Comparison of ENCODE assay signal across 13 mouse cellular contexts in the genomic region with DNA sequence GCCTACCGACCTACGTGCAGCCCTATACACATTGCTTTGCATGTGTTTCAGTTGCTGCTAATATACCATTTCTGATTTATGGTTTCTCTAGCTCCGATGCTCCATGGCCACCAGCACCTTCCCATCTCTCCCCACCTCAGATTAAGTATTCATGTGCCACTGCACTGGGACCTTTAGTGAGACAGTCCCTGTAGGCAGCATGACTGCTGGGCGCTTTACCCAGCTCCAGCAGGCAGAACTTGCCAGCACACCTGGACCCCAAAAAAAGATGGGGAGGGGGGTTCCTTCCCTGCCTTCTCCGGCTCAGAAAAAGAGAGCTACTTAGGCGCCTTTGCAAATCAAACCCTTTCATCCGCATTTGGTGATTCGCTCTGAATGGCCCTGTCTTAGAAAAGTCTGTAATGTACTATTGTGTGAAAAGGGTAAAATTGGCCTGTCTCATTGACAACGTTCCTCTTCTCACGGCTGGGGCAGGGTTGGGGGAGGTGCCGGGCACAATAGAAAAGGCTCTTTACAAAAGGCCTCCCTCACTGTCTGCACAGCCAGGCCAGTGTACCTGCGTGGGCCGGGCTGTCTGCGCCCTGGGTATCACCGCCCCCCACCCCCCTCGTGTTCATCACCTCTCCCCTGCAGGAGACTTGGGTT.
DNase-seq lines count a peak whose midpoint lies in the region; ATAC-seq and TF ChIP-seq lines count a peak whose summit lies in the region.
"Had no signal": no experiment of that assay in that cellular context is flagged by ENCODE, and none has a peak within 500 bp of the region (broad histone marks: within the 10 kb centered on the region; RNA-seq: fewer than 3 reads in every experiment).

No protein-coding gene starts in this region.

- no peaks in the 10 kb centered on the region for H3K36me3 ChIP-seq in midbrain, embryonic 10.5 days
- no peaks in the 10 kb centered on the region for H3K36me3 ChIP-seq in midbrain, postnatal 0 days (ENCODE audit: insufficient read depth, low read length)
- H3K36me3 ChIP-seq in forebrain, embryonic 16.5 days (ENCODE audit: control insufficient read depth, insufficient read depth): no peaks in the 10 kb centered on the region
- H3K36me3 ChIP-seq in midbrain, embryonic 14.5 days (ENCODE audit: control insufficient read depth, insufficient read depth, low read length): no peaks in the 10 kb centered on the region
- H3K36me3 ChIP-seq in liver, embryonic 12.5 days: no peaks in the 10 kb centered on the region
- no peaks in the 10 kb centered on the region for H3K36me3 ChIP-seq in limb, embryonic 10.5 days
- H3K36me3 ChIP-seq: heart, embryonic 15.5 days; limb, embryonic 15.5 days had no signal

- 33% methylated on average over 16 of the region's 16 CpGs for WGBS in midbrain, embryonic 10.5 days
- WGBS in midbrain, postnatal 0 days: 26% methylated on average over 16 of the region's 16 CpGs
- 12% methylated on average over 16 of the region's 16 CpGs for WGBS in forebrain, embryonic 16.5 days
- 17% methylated on average over 16 of the region's 16 CpGs for WGBS in midbrain, embryonic 14.5 days
- WGBS in liver, embryonic 12.5 days (ENCODE audit: insufficient replicate concordance): 43% methylated on average over 16 of the region's 16 CpGs
- 50% methylated on average over 16 of the region's 16 CpGs for WGBS in limb, embryonic 10.5 days

- H3K9me3 ChIP-seq in midbrain, embryonic 10.5 days (replicated peaks): no peaks in the 10 kb centered on the region
- H3K9me3 ChIP-seq in midbrain, postnatal 0 days (ENCODE audit: low read length): no peaks in the 10 kb centered on the region
- 0 out of 2 replicates have a peak, but pooled peaks cover 2% of the 10 kb centered on the region for H3K9me3 ChIP-seq in forebrain, embryonic 16.5 days (ENCODE audit: control insufficient read depth, low read length)
- H3K9me3 ChIP-seq in midbrain, embryonic 14.5 days (ENCODE audit: control insufficient read depth, low read length): no peaks in the 10 kb centered on the region
- H3K9me3 ChIP-seq in liver, embryonic 12.5 days (replicated peaks): no peaks in the 10 kb centered on the region
- no peaks in the 10 kb centered on the region for H3K9me3 ChIP-seq in limb, embryonic 10.5 days (replicated peaks)
- H3K9me3 ChIP-seq: heart, embryonic 15.5 days; limb, embryonic 15.5 days had no signal

- no peak for ATAC-seq in midbrain, postnatal 0 days (ENCODE audit: low FRiP score)
- peak; percentile 45 for ATAC-seq in forebrain, embryonic 16.5 days
- ATAC-seq in midbrain, embryonic 14.5 days (ENCODE audit: low FRiP score, low TSS enrichment): peak; percentile 53; the same call in 1 of the 2 replicates
- no peak for ATAC-seq in liver, embryonic 12.5 days

- no peak overlapping the region for H3K4me2 ChIP-seq in midbrain, postnatal 0 days (ENCODE audit: low read depth, low read length, poor library complexity, severe bottlenecking)
- peak overlapping the region; percentile 28 for H3K4me2 ChIP-seq in forebrain, embryonic 16.5 days (ENCODE audit: low read length)
- no peak overlapping the region for H3K4me2 ChIP-seq in midbrain, embryonic 14.5 days (ENCODE audit: low read length)
- no peak overlapping the region for H3K4me2 ChIP-seq in liver, embryonic 12.5 days
- H3K4me2 ChIP-seq: heart, embryonic 15.5 days; limb, embryonic 15.5 days had no signal

- no peaks in the 10 kb centered on the region for H3K27me3 ChIP-seq in midbrain, embryonic 10.5 days (ENCODE audit: low read depth, poor library complexity, severe bottlenecking)
- H3K27me3 ChIP-seq in midbrain, postnatal 0 days (ENCODE audit: insufficient read depth, low read length): no peaks in the 10 kb centered on the region
- H3K27me3 ChIP-seq in forebrain, embryonic 16.5 days (replicated peaks; ENCODE audit: control insufficient read depth, insufficient read depth, low read length): no peaks in the 10 kb centered on the region
- no peaks in the 10 kb centered on the region for H3K27me3 ChIP-seq in midbrain, embryonic 14.5 days (ENCODE audit: control insufficient read depth, insufficient read depth, low read length)
- no peaks in the 10 kb centered on the region for H3K27me3 ChIP-seq in liver, embryonic 12.5 days (replicated peaks)
- H3K27me3 ChIP-seq in limb, embryonic 10.5 days (ENCODE audit: low read depth, poor library complexity, severe bottlenecking): no peaks in the 10 kb centered on the region
- H3K27me3 ChIP-seq: heart, embryonic 15.5 days; limb, embryonic 15.5 days had no signal

- H3K9ac ChIP-seq in midbrain, postnatal 0 days (replicated peaks; ENCODE audit: low read length, poor library complexity, severe bottlenecking): no peak overlapping the region
- H3K9ac ChIP-seq in forebrain, embryonic 16.5 days (replicated peaks; ENCODE audit: low read depth, low read length): no peak overlapping the region
- H3K9ac ChIP-seq in midbrain, embryonic 14.5 days (replicated peaks; ENCODE audit: low read length): no peak overlapping the region
- no peak overlapping the region for H3K9ac ChIP-seq in liver, embryonic 12.5 days
- H3K9ac ChIP-seq: heart, embryonic 15.5 days; limb, embryonic 15.5 days had no signal

- peaks cover 36% of the 10 kb centered on the region for H3K4me1 ChIP-seq in midbrain, embryonic 10.5 days
- no peaks in the 10 kb centered on the region for H3K4me1 ChIP-seq in midbrain, postnatal 0 days (ENCODE audit: insufficient read depth, low read length)
- H3K4me1 ChIP-seq in forebrain, embryonic 16.5 days (replicated peaks; ENCODE audit: control insufficient read depth, insufficient read depth, low read length): peaks cover 11% of the 10 kb centered on the region
- H3K4me1 ChIP-seq in midbrain, embryonic 14.5 days (ENCODE audit: control insufficient read depth, insufficient read depth, low read length): peaks cover 22% of the 10 kb centered on the region
- no peaks in the 10 kb centered on the region for H3K4me1 ChIP-seq in liver, embryonic 12.5 days
- 0 out of 2 replicates have a peak, but pooled peaks cover 4% of the 10 kb centered on the region for H3K4me1 ChIP-seq in limb, embryonic 10.5 days
- H3K4me1 ChIP-seq: limb, embryonic 15.5 days had no signal

- no peak for DNase-seq in midbrain, embryonic 10.5 days (ENCODE audit: low spot score)
- DNase-seq in midbrain, postnatal 0 days (ENCODE audit: low spot score): no peak
- peak; percentile 41 for DNase-seq in embryo, embryonic 11 days
- peak; percentile 53 for DNase-seq in midbrain, embryonic 14.5 days
- DNase-seq in limb, embryonic 10.5 days (ENCODE audit: low spot score): no peak
- DNase-seq in lung, postnatal 14 days: no peak
- DNase-seq: adrenal gland, adult 8-10 months; gastrocnemius, postnatal 36 days; thymus, postnatal 4 days had no signal

- H3K27ac ChIP-seq in midbrain, embryonic 10.5 days (replicated peaks): peak overlapping the region; percentile 84
- H3K27ac ChIP-seq in midbrain, postnatal 0 days (ENCODE audit: low read depth, low read length): no peak overlapping the region
- H3K27ac ChIP-seq in forebrain, embryonic 16.5 days (ENCODE audit: low read length): peak overlapping the region; percentile 62; the same call in 1 of the 2 replicates
- peak overlapping the region; percentile 37; the same call in 1 of the 2 replicates for H3K27ac ChIP-seq in midbrain, embryonic 14.5 days (replicated peaks; ENCODE audit: low read depth, low read length)
- H3K27ac ChIP-seq in liver, embryonic 12.5 days: no peak overlapping the region
- no peak overlapping the region for H3K27ac ChIP-seq in limb, embryonic 10.5 days
- H3K27ac ChIP-seq: heart, embryonic 15.5 days; limb, embryonic 15.5 days had no signal

- H3K4me3 ChIP-seq in midbrain, embryonic 10.5 days: peak overlapping the region; percentile 4; the same call in 1 of the 2 replicates
- no peak overlapping the region for H3K4me3 ChIP-seq in midbrain, postnatal 0 days (ENCODE audit: low read depth, low read length)
- H3K4me3 ChIP-seq in forebrain, embryonic 16.5 days (replicated peaks; ENCODE audit: low read length): no peak overlapping the region
- no peak overlapping the region for H3K4me3 ChIP-seq in midbrain, embryonic 14.5 days (replicated peaks; ENCODE audit: low read depth, low read length)
- H3K4me3 ChIP-seq in liver, embryonic 12.5 days: no peak overlapping the region
- no peak overlapping the region for H3K4me3 ChIP-seq in limb, embryonic 10.5 days
- H3K4me3 ChIP-seq: heart, embryonic 15.5 days; limb, embryonic 15.5 days had no signal

- TF ChIP-seq CTCF in midbrain, postnatal 0 days (IDR thresholded peaks at IDR 0.05): no peak

Comparison
In these comparisons a context has a peak if more than half of its experiments do, and no peak if none do; other contexts are left out.
1. DNase-seq: peak in embryo, embryonic 11 days (single experiment) and midbrain, embryonic 14.5 days (single experiment); none in midbrain, embryonic 10.5 days (single experiment), midbrain, postnatal 0 days (single experiment), limb, embryonic 10.5 days (single experiment) and lung, postnatal 14 days (single experiment).
2. H3K27ac ChIP-seq: peak in midbrain, embryonic 10.5 days (single experiment), forebrain, embryonic 16.5 days (single experiment) and midbrain, embryonic 14.5 days (single experiment); none in midbrain, postnatal 0 days (single experiment), liver, embryonic 12.5 days (single experiment) and limb, embryonic 10.5 days (single experiment).
3. ATAC-seq: peak in forebrain, embryonic 16.5 days (single experiment) and midbrain, embryonic 14.5 days (single experiment); none in midbrain, postnatal 0 days (single experiment) and liver, embryonic 12.5 days (single experiment).